Mouse (Mus musculus) gastrocnemius, adult 8-10 months (tissue): ENCODE measurements around the gene Csrp1. TPM values are rescaled to one million over a fixed set of nuclear protein-coding genes. Genes with fewer than 3 reads are reported as not detected.
A peak's percentile ranks its signal among the peaks of the same experiment; 100 is the strongest.

Experiments used
- DNase-seq, 2 experiments: peaks; one replicate each; pipeline ENCODE4 v3.0.0; 2022; ENCODE audit warnings: low spot score in 2 of 2
- total RNA-seq, 4 experiments: library from RNA; stranded (reverse); gene quantifications; 2 replicates each; pipeline ENCODE4 v1.2.4; 2022

Csrp1 gene
- total RNA-seq = 10 to 100 TPM; 17.2 to 24.8 (median 23.2) TPM

GRCm38 (mm10) chr1:135719983-135720382 is at the start of gene Csrp1:
Csrp1 (plus strand) TSS chr1:135720061.
- DNase-seq = no peak

DNA sequence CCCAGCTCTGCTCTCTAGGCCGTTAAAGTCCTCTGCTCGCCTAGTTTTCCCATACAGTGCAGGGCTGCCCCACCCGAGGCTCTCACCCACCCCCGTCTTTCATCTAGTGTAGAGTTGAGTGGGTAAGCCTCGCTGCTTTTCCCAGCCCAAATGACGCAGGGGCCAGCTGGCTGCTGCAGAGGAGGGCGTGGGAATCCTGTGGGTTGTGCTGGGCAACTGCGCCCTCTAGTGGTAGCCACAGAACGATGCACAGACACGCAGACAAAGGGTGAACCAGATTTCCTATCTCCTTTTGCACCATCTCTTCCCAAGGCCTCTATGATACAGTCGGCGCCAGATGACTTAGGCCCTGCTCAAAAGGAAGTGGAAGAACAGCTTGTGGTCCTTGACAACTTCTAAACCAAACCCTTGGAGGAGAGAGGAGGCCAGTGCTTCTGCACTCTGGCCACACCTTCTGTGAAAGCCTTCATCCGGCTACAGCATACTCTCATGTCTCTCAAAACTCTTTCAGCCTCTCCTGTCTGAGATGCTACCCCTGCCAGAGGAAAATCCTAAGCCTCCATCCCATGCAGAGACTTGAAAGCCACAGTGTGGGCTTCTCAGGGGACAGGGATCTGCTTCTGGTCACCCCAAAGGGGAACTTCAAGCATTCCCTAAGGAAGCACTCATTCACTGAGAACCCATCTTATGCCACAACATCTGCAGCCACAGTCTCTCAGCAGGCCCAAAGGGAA is 49.3 kb upstream of the Csrp1 start:
- DNase-seq = peak; percentile 63 to 73

- DNase-seq = no peak
Measured at GRCm38 (mm10) chr1:135671406-135671805, 48.5 kb upstream of the Csrp1 start.

DNA sequence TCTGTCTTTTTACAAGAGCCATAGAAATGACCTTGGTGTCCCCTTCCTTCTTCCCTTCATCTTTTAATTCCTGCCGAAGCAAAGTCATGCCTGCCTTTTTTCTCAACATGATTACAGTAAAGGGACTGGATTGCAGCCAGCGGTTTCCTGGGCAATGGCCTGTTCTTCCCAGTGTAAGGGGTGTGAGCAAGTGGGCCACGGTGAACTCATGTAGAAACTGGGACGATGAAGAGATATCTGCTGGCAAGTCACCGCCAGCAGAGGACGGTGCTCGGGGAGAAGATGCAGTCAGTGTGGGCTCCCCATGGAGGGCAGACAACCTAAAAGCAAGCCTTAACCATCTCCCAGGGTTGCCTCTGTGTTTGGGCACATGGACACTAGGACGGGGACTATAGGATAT is 47.9 kb upstream of the Csrp1 start:
- DNase-seq = no peak

- no peak for DNase-seq
Measured at GRCm38 (mm10) chr1:135672374-135672773, 47.5 kb upstream of the Csrp1 start.

DNA sequence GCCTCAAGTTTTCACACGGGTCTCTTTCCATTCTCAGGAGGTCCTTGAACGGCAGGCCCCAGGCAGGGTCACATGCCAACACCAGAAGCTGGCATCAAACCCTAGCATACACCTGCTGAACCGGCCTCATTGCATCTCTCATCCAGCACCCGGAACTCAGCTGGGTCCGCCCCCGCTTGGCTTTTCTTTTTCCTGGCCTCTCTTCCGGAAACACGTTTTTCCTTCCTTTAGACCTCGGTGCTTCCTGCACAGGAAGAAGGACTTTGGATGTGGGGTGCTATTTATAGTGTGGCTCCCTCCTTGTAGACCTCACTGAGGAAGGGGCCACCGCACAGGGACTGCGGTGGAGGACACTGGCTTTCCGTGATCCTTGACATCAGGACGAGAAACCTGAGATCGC is 46.4 kb upstream of the Csrp1 start:
- DNase-seq = no peak

DNA sequence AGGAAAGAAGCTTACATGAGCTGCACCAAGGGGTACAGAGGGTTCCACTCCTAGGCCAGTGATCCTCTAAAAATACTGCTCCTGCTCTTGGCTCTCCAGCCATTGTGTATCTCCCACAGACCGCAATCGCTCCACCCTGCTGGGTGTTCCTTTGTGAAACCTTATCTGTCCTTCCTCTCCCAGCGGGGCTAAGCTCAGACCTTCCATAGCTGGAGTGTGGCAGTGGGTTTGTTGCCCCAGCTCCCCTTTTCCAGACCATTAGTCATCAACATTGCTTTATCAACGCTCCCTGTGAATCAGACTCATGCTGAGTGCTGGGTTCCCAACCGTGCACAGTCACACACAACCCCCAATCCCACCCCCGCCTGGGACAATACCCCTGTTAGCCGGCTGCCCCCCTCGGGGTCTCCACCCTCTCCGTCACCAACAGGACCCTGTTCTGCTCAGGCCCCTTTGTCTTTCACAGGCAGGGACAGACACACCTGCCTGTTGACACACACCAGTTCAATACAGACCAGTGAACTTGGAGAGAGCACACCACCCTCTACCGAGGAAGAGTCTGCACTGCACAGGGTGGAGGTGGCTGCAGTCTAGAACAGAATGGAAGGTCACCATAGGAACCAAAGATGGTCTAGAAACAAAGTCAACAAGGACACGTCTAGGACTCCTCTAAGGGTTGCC is 44.3 kb upstream of the Csrp1 start:
- DNase-seq = no peak

DNA sequence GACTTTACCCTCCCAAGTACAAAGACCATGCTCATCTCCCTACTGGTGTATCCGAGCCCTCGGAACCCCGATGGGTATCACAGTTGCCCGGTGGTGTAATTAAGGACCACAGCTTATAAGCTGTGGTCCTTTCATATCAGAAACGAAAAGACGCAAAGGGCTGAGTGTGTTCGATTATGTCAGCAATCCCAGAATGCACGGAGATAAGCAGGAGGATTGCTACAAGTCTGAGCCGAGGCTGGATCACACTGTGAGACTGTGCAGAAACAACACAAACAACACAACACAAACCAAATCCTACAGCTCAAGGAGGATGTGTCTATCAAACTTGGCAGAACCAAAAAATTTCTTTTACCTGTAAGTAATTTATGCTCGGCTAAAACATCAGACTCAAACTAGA is 43.6 kb upstream of the Csrp1 start:
- no peak for DNase-seq

DNA sequence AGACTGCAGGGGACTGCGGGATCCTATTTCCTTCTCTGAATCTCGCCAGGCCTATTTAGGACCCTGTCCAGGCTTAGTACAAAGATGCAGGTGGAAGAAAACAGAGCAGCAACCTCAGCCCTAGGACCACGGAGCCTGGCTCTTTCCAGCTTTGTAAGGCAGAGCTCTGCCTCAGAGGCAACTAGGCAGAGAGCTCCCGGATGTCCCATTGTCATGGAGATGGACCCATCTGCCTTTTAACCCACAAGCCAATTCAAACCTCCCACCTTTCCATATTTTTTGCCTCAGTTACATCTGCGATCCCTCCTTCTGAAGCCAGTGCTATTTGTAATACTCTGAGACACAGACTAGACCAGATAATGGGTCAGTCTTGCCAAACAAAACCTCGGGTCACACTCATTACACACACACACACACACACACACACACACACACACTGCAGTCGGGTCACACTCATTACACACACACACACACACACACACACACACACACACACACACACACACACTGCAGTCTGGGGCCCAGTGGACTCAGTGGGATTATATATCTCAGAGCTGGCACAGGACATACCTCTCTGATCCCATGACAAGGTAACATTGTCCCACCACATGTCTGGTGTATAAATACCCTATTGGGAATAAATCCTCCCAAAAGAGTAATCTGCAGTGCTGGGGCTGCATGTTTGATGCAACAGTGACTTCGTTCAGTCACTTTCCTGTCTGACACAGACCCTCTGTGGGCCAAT is 42.8 kb upstream of the Csrp1 start:
- no peak for DNase-seq

- no peak for DNase-seq
Measured at GRCm38 (mm10) chr1:135678145-135678544, 41.7 kb upstream of the Csrp1 start.

GRCm38 (mm10) chr1:135680716-135681115 is 39.1 kb upstream of the Csrp1 start:
- DNase-seq = no peak

- no peak for DNase-seq
Measured at GRCm38 (mm10) chr1:135681122-135681521, 38.7 kb upstream of the Csrp1 start.

DNA sequence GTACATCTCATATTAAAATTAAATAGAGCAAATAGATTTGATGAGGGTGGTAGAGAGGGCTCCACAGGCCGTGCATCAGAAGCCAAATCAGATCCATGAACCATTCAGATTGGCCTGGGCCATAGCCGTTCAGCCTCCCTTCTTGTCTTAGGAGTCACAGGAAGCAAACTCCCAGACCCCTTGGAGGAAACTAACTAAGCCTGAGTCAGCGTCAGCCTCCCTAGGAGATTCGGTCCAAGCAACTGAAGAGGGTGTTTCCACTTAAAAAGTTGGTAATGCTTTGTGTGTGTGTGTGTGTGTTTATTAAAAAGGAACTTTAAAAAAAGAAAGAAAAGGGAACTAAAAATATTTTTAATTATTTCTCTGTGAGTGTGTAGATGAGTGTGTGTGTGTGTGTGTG is 35.0 kb upstream of the Csrp1 start:
- no peak for DNase-seq

DNA sequence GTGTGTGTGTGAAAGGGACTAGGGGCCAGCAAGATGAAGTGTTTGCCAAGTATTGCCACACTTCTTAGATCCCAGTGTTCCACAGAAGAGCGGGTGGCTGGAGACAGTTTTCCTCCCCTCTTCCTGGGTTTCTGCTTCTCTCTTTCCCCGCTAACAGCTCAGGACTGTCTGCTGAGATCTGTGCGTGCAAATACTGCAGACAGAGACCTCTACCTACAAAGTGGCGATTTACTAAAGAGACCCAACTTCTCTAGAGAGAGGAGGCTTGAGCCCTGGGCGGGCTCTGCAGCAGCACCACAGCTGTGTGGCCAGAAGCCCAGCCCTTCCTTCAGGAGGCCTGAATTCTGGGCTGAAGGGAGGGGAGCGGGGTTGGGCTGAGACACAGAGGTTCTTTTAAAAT is 34.5 kb upstream of the Csrp1 start:
- no peak for DNase-seq

DNA sequence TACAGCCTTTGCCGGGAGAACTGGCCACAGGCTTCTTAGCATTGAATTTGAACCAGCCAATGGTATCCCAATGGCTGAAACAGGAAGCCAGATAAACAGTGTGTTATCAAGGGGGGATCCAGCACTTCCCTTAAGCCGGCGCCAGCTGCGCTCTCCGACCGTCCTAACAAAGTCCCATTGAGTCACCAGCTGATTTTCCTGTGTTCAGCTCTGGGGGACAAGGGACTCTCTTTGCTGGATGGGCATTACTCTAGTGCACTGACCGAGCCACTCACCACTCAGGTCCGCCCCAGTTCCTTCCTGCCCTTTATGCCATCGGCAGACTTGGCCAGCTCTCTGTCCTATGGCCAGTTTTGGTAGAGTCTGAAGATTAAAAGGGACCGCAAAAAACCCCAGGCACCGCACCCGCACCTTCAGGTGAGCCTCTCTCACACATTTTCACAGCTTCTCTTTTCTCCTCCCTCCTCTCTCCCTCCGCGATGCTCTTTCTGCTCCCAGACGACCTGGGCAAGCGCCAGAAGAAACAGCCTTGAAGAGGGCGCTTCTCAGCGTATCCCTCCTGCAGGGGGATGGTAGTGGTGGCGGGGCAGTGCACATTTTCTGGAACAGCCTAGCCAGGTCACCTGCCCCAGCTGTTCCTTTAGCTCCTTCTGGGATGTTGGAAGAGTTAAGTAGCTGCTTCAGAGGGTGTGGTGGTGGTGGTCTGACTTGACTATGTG is 32.9 kb upstream of the Csrp1 start:
- no peak for DNase-seq

DNA sequence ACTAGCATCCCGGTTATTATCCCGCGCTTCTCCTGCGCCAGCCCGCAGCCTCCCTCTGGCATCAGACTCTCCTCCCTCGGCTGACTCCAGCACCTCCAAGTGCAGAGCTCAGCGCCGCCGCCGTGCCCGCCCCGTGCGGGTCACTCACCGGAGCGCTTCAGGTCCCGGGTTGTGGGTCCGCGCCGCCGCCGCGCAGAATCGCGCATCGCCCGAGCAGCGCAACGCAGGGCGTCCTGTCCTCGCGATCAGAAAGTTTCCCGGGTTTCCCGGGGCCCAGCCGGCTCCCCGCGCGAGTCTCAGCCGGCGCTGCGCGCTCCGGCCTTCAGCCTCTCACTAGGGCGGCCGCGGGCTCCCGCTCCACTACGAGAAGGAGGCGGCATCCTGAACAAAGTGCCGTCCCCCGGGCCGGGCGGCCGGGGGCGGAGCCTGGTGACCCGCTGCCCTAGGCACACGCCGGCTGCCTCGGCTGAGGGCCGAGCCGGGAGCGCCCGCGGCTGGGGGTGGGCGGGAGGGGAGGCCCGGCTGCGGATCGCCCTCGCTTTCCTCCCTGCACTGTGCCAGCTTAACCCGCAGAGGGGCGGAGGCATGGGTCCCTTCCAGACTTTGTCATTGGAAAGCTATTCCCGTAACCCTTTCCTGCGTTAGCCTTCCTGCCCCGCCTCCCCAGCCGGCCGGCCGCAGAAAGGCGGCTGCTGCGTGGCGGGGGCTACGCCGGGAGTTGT is 31.9 kb upstream of the Csrp1 start:
- DNase-seq = peak; percentile 72 to 74

- no peak for DNase-seq
Measured at GRCm38 (mm10) chr1:135688686-135689085, 31.2 kb upstream of the Csrp1 start.

- no peak for DNase-seq
Measured at GRCm38 (mm10) chr1:135690784-135691416, 29.0 kb upstream of the Csrp1 start.

GRCm38 (mm10) chr1:135691417-135691815 is 28.4 kb upstream of the Csrp1 start:
- no peak for DNase-seq

- no peak for DNase-seq
Measured at GRCm38 (mm10) chr1:135694181-135694580, 25.7 kb upstream of the Csrp1 start.

DNA sequence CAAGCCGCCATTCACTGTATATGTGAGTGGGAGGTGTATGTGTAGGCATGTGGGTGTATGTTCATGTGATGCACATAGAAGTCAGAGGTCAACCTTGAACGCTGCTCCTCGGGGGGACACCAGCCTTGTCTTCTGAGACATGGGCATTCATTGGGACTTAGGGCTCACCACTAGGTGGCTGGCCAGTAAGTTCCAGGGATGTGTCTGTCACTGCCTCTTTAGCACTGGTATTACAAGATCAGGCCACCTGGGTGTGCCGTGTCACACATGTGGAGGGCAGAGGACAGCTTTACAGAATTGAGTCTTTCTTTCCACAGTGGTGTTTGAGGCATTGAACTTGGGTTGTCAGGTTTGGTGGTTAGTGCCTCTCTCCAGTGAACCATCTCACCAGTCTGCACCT is 22.4 kb upstream of the Csrp1 start:
- no peak for DNase-seq
